Mouse (Mus musculus) retina, postnatal 1 day (tissue): ENCODE data around the gene 6030408B16Rik.

ENCODE experiments used
- DNase-seq: peaks from one replicate; pipeline ENCODE4 v3.0.0-alpha.2; 2012

The 6030408B16Rik gene

DNA sequence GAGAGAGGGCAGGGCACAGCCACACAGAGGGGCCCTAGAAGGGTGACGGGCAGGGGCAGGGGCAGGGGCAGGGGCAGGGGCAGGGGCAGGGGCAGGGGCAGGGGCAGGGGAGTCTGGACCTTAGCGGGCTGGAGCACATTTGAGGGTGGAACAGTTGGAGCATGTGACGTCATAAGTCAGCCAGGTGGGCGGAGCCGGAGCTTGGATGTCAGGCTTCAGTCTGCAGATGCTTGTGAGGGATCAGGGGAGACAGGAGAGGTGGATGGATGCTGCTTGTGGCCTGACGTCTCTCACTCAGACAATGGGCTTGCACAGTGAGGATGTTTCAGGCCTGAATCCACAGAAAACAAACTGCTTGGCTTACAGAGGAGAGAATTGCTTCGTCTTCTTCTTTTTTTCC is 5.5 kb downstream of the 6030408B16Rik start:
- peak; percentile 73 for DNase-seq

DNA sequence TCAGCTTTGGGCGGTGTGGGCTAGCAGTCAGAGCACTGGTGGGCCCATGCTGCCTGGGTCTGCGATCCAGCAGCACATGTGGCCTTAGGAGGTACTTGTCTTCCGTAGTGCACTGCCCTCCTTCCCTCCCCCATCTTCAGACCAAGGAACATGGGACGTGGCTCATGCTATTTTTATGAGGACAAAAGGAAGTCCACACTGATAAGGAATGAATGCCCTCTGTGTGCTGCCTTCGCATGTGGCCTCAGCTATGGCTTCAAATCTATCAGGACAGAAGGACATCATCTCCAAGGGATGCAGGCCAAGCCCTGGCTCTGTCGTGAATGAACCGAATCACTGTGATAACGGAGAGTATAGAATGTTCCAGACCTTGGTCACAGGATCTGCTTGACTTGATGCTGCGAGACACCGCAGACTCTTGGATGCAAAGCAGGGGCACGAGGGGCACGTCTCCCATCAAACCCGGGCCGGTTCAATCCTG is 6.5 kb downstream of the 6030408B16Rik start:
- DNase-seq, result no peak

DNA sequence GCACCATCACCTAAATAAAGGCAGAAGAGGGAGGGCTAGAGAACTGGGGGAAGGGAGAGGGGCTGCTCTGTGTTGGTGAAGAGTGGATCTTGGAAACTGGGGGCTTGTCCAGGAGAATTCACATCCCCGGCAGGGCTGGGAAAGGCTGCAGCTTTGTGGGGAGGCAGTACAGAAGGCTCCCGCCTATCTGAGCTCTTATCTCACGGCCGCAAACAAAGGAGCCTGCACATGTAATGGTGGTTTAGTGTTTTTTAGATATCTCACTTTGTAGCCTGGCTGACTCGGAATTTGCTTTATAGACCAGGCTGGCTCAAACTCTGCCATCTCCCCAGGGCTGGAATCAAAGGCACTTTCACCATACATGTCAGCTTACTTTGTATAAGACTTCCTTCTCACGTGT is 7.1 kb downstream of the 6030408B16Rik start:
- DNase-seq, result no peak

DNA sequence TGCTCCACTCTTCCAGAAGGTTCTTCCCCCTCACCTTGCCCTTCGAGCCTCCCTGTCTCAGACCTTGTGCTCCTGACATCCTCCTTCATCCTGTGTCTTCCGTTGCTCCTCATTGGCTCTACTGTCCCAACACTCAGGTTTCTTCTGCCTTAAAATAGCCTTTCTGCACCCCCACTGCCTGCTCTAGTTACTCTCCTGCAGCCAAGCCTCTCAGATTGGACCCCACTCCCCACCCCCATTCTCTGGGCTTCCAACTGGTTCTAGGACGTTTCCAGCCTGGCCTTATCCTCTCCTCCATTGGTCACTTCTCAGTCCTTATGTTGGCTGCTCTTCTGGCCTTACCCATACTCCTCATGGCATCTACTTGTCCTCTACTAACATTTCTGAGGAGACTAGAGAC is 9.2 kb downstream of the 6030408B16Rik start:
- no peak for DNase-seq

DNA sequence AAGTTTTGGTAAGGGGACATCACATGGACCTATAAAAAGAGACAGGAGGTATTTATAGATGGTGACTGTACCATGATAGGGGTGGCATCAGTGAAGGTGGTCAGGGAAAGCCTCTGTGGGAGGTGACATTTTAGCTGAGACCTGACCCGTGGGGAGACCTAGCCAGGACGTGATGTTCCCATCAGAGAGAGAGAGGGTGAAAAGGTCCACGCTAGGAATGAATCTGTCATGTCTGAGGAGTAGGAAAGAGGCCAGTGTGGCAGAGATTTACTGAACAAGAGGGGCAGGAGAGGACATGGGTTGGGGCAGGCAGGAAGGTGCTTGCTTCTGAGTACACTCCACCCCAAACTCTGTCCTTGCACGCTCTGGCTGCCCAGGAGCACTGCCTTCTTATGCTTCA is 10.8 kb downstream of the 6030408B16Rik start:
- DNase-seq, result no peak

DNA sequence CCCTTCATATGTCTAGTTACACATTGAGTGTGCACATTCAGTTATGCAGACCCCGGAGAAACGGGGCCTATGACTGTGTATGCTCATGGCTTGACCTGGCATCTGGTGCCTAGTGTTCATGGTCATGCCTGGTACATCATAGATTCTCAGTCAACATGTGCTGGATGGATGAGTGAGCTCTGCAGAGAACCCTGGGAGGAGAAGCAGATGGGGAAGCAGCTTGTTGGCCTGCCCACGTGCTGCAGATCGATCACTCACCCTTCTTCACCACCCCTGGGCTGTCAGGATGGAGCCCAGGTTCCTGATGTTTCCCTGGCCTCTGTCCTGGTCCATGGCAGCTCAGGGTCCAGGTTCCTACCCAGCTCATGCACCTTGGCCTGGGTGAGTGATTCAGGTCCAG is 13.4 kb downstream of the 6030408B16Rik start:
- no peak for DNase-seq

DNA sequence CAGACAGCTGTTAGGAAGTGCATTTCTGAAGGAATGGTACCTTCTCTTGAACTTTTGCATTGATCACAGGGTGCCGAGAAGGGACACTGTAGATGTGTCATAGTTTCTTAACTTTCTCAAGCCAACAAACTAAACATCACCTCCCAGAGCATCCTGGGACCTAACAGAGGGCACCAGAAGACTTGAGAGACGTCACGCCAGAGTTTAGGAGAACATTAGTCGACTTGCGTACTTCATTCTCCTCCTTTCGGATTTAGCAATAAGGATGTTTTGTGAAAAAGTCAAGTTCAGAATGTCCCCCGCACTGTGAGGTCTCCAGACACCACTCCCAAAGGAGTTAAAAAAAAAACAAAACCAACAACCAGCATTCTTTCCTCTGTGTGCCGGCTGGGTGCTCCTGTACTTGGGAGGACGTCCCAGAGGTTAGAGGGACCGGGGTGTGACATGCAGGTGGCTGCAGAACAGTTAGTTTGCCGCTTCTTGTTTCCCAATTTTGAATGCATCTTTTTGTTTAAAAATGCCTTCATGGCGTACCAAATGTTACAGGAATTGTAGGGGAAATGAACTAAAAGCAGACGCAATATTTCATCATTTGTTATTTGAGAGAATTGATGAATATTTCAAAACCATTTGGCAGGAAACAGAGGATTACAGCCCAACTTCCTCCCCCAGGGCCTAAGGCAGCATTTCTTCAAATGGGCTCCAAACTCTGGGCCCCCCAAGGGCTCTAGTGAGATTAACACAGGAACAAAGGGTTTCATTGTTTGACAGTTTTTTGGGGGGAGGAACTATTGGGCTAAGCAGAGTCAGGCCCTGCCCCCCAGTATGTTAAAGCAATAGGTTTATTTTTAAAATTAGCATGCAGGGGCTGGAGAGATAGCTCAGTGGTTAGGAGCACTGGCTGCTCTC is 15.7 kb downstream of the 6030408B16Rik start:
- DNase-seq, result no peak

DNA sequence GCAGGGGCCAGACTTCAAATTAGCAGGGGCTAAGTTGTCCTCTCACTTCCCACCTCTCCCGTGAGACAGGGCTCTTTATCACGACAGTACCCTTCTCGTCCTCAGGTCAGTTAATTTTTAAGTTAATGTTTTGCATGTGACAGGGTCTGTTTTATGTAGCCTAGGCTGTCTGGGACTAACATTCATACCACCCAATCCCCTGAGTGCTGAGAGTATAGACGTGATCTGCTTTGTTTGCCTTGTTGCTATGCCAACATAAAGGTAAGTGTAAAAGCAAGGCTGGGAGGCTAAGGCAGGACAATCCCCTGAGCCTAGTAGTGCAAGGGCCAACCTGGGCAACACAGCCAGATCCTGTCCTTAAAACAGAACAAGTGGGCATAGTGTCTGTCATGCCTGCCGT is 16.5 kb downstream of the 6030408B16Rik start:
- no peak for DNase-seq

DNA sequence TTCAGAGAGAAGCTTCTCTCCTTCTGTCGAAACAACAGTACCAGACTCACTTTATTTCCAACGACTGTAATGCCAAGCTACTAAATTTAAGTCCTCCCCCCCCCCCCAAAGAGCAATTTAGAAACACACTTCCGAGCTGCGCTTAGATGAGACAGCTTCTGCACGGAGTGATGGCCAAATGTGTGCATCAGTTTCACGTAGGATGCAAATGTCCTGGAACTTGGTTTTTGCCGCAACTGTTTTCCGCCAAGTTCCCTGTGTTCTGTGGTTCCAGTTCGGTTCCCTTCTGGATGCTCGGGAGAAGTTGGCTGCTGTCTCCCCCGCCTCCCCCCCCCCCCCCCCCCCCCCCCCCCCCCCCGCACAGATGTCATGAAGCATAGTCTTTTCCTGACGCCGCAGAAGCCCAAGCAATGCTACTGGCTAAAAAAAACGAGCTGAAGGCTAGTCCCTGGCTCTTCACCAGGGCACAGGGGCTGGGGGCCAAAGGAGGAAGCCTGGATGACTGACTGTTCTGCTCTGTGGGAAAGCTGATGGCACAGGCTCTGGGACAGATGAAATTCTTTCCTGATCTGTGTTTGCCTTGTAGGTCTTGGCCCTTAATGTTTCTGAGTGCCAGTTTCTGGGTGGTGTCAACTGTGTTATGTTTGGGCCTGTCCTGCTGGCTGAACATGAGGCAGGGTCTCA is 18.2 kb downstream of the 6030408B16Rik start:
- DNase-seq, result no peak

DNA sequence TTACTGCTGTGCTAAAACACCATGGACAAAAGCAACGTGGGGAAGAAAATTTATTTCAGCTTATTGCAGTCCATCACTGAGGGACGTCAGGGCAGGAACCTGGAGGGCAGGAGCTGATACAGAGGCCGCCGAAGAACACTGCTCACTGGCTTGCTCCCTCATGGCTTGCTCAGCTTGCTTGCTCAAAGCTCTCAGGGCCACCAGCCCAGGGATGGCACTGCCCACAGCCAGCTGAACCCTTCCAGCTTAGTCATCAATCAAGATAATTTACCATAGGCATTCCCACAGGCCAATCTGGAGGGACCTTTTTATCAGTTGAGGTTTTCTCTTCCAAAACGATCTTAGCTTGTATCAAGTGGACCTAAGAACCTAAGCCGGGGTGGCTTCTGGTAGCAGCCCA is 19.0 kb downstream of the 6030408B16Rik start:
- DNase-seq, result no peak

DNA sequence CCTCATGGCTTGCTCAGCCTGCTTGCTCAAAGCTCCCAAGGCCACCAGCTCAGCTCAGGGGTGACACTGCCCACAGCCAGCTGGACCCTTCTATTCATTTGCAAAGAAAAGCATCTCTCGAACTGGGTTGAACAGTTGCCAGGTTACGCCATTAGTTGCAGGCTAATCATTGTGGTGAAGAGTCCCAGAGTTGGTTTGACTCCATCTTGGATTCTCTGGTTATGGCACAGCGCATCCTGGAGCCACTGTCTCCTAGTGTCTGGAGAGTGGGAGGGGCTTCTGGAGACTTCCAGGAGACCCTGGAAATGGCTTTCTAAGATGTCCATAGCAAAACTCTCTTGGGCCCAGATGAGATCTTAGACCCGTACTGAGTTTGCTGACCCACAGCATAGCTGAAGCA is 22.4 kb downstream of the 6030408B16Rik start:
- DNase-seq, result no peak

DNA sequence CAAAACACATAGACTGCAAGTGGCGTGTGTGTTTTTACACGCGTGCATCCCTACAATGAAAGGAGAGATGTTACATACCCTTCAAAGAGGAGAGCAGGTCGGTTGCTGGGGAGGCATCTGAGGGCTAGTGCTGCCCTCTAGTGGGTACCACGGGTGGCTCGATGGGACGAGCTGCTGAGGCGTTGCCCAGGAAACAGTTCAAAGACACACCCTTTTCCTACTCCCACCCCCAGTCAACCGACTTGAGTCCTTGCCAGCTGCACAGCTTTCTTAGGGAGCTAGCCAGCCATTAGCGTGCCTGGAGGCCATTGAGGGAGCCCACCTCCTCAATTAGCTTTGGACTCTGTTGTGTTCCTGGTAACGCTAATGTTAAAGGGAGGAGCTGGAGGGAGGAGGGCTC is 22.8 kb downstream of the 6030408B16Rik start:
- DNase-seq, result peak; percentile 93

DNA sequence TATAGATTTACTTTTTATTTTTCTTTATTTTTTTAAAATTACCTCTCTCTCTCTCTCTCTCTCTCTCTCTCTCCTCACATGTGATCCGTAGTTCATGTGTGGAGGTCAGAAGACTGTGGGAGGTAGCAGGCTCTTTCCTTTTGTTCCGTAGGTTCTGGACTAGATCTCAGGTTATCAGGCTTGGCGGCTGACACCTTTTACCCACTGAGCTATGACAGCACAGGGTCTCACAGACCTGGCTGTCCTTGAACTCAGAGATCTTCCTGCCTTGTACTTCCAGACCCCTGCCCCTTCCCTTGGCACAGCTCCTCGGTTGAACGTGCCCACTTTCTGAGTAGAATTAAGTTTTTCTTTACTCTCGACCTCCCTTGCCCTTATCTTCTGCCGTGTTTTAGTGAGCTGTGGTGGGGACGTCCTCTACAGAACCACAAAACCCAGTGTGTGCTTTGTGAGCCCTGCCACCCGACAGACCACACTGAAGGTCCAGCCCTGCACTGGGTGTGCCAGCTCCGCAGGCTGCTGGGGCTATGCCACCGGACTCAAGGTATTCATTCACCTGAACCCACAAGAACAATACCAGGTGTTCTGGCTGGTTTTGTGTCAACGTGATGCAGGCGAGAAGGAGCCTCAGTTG is 23.4 kb downstream of the 6030408B16Rik start:
- no peak for DNase-seq

DNA sequence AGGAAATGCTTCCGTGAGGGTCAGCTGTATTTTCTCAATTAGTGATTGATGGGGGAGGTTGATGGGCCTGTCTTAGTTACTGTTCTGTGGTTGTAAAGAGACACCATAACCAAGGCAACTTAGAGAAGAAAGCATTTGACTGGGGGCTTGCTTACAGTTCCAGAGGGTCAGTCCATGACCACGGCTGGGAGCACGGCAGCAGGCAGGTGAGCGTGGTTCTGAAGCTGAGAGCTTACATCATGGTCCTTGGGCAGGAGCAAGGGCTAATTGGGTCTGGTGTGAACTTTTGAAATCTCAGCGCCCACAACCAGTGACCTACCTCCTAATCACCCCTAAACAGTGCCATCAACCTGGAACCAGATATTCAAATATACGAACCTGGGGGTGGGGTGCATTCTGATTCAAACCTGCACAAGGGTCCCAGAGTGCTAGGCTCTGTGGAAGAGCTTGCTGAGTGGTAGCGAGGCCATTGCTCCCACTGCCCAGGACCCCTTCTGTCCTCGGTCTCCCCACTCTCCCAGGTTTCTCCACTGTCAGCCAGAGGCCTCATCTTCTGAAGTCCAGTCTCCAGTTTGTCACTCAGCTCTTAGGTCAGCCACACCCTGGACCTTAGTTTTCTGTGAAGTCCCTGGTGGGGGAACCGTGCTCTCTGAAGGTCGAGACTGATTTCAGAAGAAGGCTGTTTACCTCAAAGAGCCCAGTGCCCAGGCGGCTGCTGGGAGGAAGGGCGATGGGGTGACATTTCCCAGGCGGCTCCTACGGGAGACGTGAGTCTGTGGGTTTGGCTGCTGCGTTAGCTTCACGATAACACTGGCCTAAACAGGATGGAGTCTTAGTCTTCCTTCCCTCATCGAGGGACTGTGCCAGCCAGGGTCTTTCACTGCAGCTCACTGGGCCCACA is 24.2 kb downstream of the 6030408B16Rik start:
- DNase-seq, result no peak

DNA sequence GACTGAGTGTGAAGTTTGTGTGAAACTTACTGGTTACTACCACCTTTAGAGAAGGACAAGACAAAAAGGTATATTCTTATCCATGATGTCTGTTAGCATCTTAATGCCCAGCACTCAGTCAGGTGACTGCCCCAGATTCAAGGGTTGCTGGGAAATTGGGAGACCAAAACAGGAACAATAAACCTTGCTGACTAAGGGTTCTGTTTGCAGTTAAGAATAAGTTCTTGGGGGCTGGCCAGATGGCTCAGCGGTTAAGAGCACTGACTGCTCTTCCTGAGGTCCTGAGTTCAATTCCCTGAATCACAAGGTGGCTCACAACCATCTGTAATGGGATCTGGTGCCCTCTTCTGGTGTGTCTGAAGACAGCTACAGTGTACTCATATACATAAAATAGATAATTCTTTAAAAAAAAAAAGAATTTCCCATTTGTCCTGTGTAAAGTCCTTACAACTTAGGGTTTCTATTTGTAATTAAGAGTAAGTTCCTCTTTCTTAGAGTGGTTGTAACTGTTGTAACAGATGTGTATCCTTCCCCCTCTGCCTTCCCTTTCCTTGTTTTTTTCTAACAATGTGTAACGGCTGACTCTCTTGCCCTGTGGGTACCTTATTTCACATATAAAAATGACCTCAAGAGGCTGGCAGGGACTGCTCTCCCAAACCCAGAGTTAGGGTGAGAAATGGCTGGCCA is 24.9 kb downstream of the 6030408B16Rik start:
- no peak for DNase-seq

DNA sequence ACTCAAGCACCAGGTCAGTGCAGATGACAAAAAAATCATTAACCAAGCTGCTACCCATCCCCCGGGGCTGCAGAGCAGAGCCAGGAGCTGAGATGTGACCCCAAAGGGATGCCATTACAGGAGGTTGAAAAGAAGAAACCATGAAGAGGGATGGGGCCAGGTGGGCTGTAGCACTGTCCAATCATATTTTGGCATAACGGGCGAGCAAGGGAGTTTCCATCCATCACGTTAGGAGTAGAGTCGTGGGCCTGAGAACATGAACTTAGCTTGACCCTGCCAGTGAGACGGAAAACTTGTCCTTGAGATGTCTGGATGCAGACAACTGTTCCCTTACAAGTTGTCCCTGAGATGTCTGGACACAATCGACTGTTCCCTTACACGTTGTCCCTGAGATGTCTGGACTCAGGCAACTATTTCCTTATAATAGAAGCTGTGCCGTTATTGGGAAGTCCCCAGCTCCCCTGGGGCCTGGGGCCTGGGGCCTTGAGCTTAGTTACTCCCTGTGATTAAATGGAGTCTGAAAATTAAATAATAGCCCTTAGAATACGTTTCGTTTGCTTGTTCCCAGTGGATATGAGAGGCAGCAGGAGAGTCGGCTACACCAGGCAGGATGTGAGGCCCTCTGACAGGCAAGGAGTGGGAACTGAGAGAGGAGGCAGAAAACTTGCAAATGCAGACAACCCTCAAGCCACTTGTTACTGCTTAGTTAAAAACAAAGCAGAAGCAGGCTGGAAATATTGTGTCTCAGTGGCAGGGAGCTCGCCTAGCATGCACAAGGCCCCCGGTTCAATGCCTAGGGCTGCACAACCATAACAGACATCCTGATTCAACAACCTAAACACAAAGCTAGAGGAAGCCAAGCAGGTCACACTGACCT is 26.1 kb downstream of the 6030408B16Rik start:
- no peak for DNase-seq

DNA sequence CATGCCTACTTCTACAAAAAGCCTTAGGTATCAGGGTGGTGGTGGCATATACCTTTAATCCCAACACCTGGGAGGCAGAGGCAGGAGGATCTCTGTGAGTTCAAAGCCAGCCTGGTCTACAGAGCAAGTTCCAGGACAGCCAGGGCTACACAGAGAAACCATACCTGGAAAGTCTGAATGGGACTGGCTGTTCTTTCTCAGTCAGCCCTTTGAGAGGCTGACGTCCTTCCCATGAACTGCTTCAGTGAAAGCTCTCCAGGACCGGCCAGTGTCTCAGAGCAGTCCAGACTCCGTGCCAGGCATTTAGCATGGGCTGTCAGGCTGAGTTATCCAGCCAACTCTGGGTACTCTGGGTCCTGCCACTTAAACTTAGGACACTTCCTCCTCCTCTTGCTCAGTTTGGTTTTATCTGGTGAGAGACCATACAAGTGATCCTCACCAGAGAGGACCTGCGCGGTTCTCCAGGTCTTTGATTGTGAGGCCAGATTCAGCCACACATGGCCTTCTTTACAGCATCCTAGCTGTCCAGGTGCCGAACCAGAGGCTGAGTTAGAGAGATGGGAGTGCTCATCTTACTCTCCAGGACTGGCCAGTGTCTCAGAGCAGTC is 27.1 kb downstream of the 6030408B16Rik start:
- DNase-seq, result no peak

DNA sequence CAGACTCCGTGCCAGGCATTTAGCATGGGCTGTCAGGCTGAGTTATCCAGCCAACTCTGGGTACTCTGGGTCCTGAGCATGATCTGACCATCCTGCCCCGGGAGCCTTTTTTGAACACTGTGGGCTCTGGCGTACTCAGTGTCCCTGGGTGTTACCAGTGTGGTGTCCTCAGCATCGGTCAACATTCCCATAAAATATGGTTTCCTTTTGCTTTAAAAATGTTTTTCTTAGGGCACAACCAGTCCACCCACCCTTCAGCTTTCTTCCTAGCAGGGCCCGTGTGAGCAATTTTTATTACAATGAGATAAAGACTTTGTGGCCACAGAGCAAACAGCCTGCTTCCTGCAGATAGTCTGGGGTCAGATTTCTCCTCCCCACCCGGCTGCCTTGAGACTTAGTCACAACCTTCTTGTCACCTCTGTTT is 27.6 kb downstream of the 6030408B16Rik start:
- DNase-seq, result no peak

DNA sequence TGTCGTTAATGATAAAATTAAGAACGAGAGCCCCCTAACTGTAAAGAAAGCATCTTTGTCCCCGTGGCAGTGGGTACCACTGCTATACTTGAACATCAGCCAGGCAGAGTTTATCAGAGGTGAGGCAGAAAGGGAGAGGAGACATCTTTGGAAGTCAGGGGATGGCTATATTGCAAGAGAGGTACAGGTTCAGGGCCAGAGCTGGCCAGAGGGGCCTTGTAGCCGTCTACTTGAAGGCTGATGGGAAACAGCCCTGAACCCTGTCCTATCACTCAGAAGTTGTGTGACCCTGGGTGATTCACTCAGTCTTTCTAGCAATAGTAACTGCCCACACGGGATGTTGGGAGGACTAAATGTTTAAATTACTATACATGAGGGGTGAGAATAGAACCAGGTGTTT is 28.1 kb downstream of the 6030408B16Rik start:
- no peak for DNase-seq

DNA sequence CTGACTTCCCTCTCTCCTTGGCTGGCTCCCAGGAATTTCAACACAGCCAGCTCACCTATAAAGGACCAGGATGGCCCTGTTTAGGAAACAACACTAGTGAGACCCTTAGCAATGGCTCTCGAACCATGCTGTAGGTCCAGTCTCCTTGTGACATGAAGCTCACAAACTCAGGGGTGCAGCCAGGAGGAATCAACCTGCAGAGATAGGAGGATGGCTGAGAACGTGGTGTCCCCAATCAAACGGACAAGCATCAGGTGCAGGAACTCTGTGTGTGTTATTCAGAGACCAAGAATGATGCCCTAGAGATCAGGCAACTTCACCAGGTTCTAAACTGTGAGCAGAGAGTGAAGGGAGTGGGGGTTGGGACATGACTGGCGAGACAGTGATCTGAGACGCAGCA is 29.1 kb downstream of the 6030408B16Rik start:
- no peak for DNase-seq
